Mouse (Mus musculus) limb, embryonic 15.5 days (tissue): ENCODE data around the gene Dclk3. TPM values are rescaled to one million over a fixed set of nuclear protein-coding genes. Genes with fewer than 3 reads are reported as not detected.

ENCODE experiments used
- ATAC-seq: fragments of 200-750 bp; cut with Nextera tagmentation; 2 replicates; pipeline ENCODE4 v1.8.0; 2017; ENCODE audit warnings: low read depth, moderate TSS enrichment; ENCODE audit not compliant: insufficient number of reproducible peaks, low FRiP score, low TSS enrichment
- H3K27ac ChIP-seq: fragments of 300-500 bp; sonication (generic); 2 replicates; pipeline ENCODE4 v1.5.1; 2015; ENCODE audit warnings: moderate library complexity, mild to moderate bottlenecking, inconsistent platforms
- H3K27me3 ChIP-seq: fragments of 300-500 bp; sonication (generic); 2 replicates; pipeline ENCODE4 v1.6.1; 2015; ENCODE audit warnings: inconsistent platforms
- H3K36me3 ChIP-seq: fragments of 300-500 bp; sonication (generic); 2 replicates; pipeline ENCODE4 v1.6.1; 2015; ENCODE audit warnings: inconsistent platforms
- H3K4me1 ChIP-seq: fragments of 300-500 bp; sonication (generic); 2 replicates; pipeline ENCODE4 v1.6.1; 2015; ENCODE audit warnings: inconsistent platforms
- H3K4me2 ChIP-seq: fragments of 300-500 bp; sonication (generic); 2 replicates; pipeline ENCODE4 v1.6.1; 2015; ENCODE audit warnings: mild to moderate bottlenecking, inconsistent platforms
- H3K4me3 ChIP-seq: fragments of 300-500 bp; sonication (generic); 2 replicates; pipeline ENCODE4 v1.5.1; 2015; ENCODE audit warnings: mild to moderate bottlenecking, inconsistent platforms
- H3K9ac ChIP-seq: fragments of 300-500 bp; sonication (generic); 2 replicates; pipeline ENCODE4 v1.6.1; 2015; ENCODE audit warnings: inconsistent platforms
- H3K9me3 ChIP-seq: fragments of 300-500 bp; sonication (generic); 2 replicates; pipeline ENCODE4 v1.6.1; 2016; ENCODE audit warnings: inconsistent platforms
- WGBS: fragments of 180-500 bp; shearing (Covaris S2); methylation state at CpG from one replicate; pipeline ENCODE4 v1.1.7; 2015; 5-methylcytosine and 5-hydroxymethylcytosine counted together
- polyA plus RNA-seq: library from polyadenylated mRNA; unstranded; fragments of >200 nt; fragmentation: Nextera tagmentation; extraction: Ambion mirVana; gene quantifications from 2 replicates; pipeline ENCODE4 v1.2.1, GENCODE M21; 2015

The Dclk3 gene
- 0.43 and 0.44 TPM in 2 replicates for polyA plus RNA-seq

DNA sequence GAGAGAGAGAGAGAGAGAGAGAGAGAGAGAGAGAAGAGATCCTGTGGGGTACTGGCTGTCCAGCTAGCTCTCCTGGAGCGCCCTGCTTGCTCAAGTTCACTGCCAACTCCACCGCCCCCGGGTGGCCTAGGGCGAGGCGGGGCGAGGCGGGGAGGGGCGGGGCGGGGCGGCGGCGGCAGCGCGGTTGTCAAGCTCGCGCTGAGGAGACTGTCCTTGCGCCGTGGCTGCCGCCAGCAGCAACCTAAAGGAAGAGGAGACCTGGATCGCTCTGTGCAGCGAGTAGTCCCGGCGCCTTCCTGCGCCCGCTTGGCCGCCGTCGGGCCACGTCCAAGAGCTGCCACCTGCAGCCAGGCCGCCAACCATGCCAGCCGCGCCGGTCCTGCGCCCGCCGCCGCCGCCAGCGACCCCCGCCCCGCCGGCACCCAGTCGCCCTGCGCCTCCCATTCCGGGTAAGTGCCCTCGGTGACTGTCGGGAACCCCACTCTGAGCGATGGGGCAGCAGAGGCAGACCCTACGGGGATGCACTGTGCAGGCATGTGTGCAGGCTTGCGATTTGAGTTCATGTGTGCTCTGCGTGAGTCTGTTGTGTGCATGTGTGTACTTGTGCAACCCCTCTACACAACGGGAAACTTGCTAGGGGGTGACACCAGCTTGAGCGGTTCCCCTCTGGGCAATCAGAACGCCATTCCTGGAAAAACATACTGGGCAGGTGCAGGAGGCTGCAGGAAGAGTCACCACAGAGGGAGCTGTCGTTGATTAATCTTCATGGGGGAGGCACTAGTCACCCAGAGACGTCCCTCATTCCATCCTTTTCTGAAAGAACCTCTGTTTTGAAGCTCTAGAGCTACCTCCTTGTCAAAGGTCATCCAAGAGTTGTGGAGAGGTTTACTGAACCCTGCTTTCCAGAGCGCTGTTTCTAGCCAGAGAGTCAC, at the start of gene Dclk3:
Dclk3 (plus strand) TSS at position 178 of the 932 bp plus-strand sequence.
- H3K4me1 ChIP-seq = peaks cover 7% of the 10 kb centered on the region
- no peak within 1 kb of the TSS for H3K9ac ChIP-seq
- H3K4me3 ChIP-seq = peak within 1 kb of the TSS; percentile 46
- H3K27ac ChIP-seq = no peak within 1 kb of the TSS
- 4% methylated on average over 42 of the region's 57 CpGs for WGBS
- H3K36me3 ChIP-seq = no peaks in the 10 kb centered on the region
- peaks cover 27% of the 10 kb centered on the region for H3K27me3 ChIP-seq
- ATAC-seq = no peak
- no peaks in the 10 kb centered on the region for H3K9me3 ChIP-seq
- peak within 1 kb of the TSS; percentile 88 for H3K4me2 ChIP-seq

DNA sequence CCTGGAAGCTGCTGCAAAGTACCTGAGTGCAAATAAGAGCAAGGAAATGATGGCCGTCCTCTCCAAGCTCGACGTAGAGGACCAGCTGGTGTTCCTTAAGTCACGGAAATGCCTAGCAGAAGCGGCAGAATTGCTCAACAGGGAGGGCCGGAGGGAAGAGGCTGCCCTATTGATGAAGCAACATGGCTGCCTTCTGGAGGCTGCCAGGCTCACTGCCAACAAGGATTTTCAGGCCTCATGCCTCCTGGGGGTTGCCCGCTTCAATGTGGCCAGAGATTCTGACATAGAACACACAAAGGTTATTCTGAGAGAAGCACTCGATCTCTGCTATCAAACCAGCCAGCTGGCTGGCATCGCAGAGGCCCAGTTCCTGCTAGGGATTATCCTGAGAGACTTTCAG, 48.9 kb upstream of the Dclk3 start:
- Histone ChIP-seq H3K4me2 (no peak overlapping the region), H3K27me3 (no peaks in the 10 kb centered on the region), H3K4me3 (no peak overlapping the region), H3K9me3 (no peaks in the 10 kb centered on the region), H3K9ac (no peak overlapping the region), H3K4me1 (no peaks in the 10 kb centered on the region), H3K27ac (no peak overlapping the region), H3K36me3 (no peaks in the 10 kb centered on the region)
- 76% methylated on average over 9 of the region's 9 CpGs for WGBS
- ATAC-seq = no peak

DNA sequence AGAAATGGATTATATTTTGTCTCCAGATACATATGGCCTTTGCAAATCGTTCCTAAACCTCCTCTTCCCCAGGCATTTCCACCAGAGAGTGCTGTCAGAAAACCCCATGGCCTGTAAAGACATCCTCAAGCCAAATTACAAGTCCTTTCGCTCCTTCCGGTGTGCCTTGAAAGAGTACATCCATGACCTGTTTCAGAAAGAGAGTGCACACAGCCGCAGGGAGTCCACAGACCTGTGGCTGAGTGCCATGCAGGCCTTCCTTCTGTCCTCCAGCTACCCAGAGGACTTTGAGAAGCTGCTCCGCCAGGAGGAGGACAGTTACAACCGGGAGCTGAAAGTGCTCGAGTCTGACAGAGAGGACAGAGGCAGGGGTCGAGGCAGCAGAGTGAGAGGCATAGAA, 47.8 kb upstream of the Dclk3 start:
- H3K9me3 ChIP-seq = no peaks in the 10 kb centered on the region
- H3K4me2 ChIP-seq = no peak overlapping the region
- no peak overlapping the region for H3K27ac ChIP-seq
- no peak for ATAC-seq
- no peak overlapping the region for H3K9ac ChIP-seq
- H3K36me3 ChIP-seq = no peaks in the 10 kb centered on the region
- 76% methylated on average over 8 of the region's 8 CpGs for WGBS
- H3K27me3 ChIP-seq = no peaks in the 10 kb centered on the region
- H3K4me3 ChIP-seq = no peak overlapping the region
- H3K4me1 ChIP-seq = no peaks in the 10 kb centered on the region

DNA sequence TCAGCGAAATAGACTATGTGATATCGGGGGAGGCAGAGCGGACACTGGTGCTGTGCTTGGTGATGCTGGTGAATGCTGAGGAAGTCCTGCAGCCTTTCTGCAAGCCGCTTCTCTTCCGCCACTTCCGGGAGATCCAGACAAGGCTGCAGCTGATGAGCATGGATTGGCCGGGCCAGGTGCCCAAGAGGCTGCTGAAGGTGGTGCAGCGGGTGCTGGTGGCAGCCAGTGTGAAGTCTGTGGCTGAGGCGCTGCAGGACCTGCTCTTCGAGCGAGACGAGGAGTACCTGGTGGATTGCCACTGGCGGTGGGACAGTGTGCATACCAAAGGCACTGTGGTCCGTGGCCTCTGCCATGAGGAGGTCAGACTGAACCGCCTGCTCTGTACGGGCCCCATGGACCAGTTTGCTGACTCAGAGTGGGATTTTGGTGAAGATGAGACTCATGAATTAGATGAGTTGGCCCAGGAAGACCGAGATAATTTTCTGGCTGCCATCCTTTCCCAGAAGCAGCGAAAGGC, 46.9 kb upstream of the Dclk3 start:
- ATAC-seq = no peak
- no peaks in the 10 kb centered on the region for H3K27me3 ChIP-seq
- H3K36me3 ChIP-seq = no peaks in the 10 kb centered on the region
- H3K4me1 ChIP-seq = no peaks in the 10 kb centered on the region
- H3K9me3 ChIP-seq = no peaks in the 10 kb centered on the region
- no peak overlapping the region for H3K4me3 ChIP-seq
- 89% methylated on average over 18 of the region's 18 CpGs for WGBS
- H3K9ac ChIP-seq = no peak overlapping the region
- H3K27ac ChIP-seq = no peak overlapping the region
- no peak overlapping the region for H3K4me2 ChIP-seq

DNA sequence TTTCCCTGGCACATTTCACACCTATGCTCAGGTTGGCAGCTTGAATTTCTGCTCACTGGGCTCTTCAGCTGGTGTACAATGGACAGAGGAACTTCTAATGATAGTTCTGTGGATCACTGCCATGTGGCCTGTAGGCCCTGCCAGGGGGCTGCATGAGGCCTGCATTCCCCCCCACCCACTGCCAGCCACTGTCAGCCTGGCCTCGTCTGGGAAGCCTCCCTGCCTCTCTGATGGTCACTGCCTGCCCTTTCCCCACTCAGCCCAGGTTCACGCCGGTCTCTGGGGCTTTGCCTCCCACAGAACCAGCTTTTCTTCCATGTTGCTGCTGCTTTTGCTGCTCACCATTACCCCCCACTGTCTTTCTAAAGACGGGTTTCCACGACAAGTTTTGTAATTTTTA, 43.6 kb upstream of the Dclk3 start:
- no peaks in the 10 kb centered on the region for H3K9me3 ChIP-seq
- H3K36me3 ChIP-seq = no peaks in the 10 kb centered on the region
- no peaks in the 10 kb centered on the region for H3K27me3 ChIP-seq
- H3K4me2 ChIP-seq = no peak overlapping the region
- ATAC-seq = no peak
- no peak overlapping the region for H3K4me3 ChIP-seq
- H3K27ac ChIP-seq = no peak overlapping the region
- 74% methylated on average over 5 of the region's 5 CpGs for WGBS
- no peak overlapping the region for H3K9ac ChIP-seq
- no peaks in the 10 kb centered on the region for H3K4me1 ChIP-seq

DNA sequence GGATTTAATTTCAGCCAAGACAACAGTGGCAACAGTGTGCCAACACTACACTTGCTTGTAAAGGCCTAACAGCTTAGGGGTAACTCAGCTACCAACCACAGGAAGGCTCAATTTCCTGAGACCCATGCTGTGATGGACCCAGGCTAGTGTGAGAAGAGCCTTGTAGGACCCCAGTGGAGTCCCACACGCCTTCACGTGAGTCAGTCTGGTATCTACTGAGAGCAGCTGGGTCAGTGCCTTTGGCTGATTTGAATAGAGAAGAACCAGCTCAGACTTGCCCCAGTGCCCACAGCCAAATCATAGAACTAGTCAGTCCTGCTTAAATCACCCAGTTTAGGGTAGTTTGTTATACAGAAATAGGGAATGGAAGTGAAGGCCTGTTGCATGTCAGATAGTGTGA, 40.8 kb upstream of the Dclk3 start:
- WGBS = 62% methylated on average over 2 of the region's 2 CpGs
- Histone ChIP-seq H3K4me2 (no peak overlapping the region), H3K27me3 (no peaks in the 10 kb centered on the region), H3K4me1 (no peaks in the 10 kb centered on the region), H3K9ac (no peak overlapping the region), H3K36me3 (no peaks in the 10 kb centered on the region), H3K9me3 (no peaks in the 10 kb centered on the region), H3K27ac (no peak overlapping the region), H3K4me3 (no peak overlapping the region)
- ATAC-seq = no peak

DNA sequence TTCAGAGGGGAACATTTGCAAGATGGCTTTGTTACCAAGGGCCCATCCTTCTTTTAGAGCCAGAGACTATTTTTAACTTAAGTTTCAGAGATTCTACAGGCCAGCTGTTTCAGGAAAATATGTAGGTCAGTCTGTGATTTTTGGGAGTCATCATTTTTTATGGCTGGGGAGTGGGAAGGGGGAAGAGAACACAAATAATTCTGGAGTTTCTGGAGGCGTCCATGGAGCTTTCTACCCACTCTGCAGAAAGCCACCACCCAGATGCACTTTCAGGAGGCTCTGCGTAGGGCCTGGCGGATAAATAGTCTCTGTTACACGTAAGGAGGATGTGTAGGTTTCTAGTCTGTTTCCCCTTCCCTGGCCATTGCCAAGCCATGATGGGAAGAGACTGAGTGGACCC, 38.8 kb upstream of the Dclk3 start:
- no peak overlapping the region for H3K27ac ChIP-seq
- no peak for ATAC-seq
- WGBS = 81% methylated on average over 4 of the region's 4 CpGs
- no peak overlapping the region for H3K9ac ChIP-seq
- H3K4me1 ChIP-seq = no peaks in the 10 kb centered on the region
- no peaks in the 10 kb centered on the region for H3K27me3 ChIP-seq
- H3K9me3 ChIP-seq = no peaks in the 10 kb centered on the region
- no peak overlapping the region for H3K4me2 ChIP-seq
- H3K36me3 ChIP-seq = no peaks in the 10 kb centered on the region
- H3K4me3 ChIP-seq = no peak overlapping the region

DNA sequence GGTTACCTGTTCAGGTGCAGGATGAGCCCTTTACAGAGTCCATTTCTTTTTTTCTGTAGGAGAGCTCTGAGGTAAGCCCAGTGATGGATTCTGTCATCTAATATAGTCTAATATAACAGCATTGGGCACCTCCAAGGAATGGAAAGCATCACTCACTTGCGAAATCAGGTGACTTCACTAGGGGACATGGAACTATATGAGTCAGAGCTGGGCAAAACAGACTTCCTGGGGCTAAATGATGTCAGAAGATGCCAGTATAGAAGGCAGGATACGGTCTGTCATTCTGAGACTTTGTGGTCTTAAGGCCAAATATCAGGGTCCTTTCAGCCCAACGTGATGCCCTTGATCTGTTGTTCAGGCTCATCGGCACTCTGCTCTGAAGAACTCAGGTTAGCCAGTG, 35.7 kb upstream of the Dclk3 start:
- Histone ChIP-seq H3K27ac (no peak overlapping the region), H3K4me3 (no peak overlapping the region), H3K4me1 (peaks cover 4% of the 10 kb centered on the region; the same call in 1 of the 2 replicates), H3K4me2 (no peak overlapping the region), H3K36me3 (no peaks in the 10 kb centered on the region), H3K27me3 (no peaks in the 10 kb centered on the region), H3K9ac (no peak overlapping the region), H3K9me3 (no peaks in the 10 kb centered on the region)
- WGBS = 83% methylated on average over 4 of the region's 4 CpGs
- ATAC-seq = no peak

DNA sequence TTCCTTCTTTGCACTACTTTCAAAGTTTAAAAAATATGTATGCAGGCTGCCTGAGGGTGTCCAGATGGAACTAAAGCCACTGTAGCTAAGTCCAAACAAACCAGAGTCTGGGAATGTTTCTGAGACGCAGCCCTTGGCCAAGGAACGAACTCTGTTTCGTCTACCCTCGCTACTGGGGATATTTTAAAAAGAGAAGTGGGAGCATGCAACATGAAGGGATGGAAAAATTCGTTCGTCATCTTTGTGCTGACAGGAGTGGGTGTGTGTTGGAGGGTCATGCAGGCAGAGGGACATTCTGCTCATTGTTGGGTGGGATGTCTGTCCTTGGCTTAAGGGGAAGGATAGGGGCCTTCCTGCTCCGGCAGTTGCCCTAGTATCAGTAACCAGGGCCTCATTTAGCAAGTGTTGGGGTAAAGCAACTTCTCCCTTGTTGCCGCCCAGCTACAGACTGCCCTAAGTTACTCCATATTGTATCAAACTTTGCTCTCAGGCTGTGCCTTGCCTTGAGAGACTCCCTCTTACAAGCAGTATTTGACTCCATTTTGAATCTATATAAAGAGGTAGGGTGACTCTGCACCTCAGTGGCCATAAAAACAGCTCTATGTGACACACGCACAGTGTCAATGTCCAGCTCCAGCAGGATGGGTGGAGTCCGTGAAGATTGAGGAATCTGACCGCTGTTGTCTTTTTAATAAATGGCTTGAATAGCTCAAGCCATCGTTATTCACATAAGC, 34.4 kb upstream of the Dclk3 start:
- Histone ChIP-seq H3K9me3 (no peaks in the 10 kb centered on the region), H3K4me3 (no peak overlapping the region), H3K27ac (no peak overlapping the region), H3K4me2 (no peak overlapping the region), H3K4me1 (peaks cover 6% of the 10 kb centered on the region; the same call in 1 of the 2 replicates), H3K36me3 (no peaks in the 10 kb centered on the region), H3K27me3 (no peaks in the 10 kb centered on the region), H3K9ac (no peak overlapping the region)
- no peak for ATAC-seq
- WGBS = 85% methylated on average over 12 of the region's 12 CpGs

DNA sequence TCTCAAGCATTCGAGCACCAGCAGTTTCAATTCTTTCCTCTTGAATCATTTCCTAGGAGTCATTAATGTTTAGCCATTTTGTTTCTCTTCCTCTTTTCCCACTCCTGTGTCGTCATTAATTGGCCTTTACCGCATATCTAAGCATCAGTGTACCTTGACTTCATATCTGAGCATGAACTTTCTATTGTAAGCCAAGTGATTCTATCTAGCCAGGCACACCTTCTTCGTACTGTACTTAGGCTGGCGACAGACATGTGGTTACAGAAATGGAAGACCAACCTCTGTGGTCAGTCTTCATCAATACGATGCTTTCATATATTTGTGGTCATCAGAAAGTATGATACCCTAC, 33.8 kb upstream of the Dclk3 start:
- Histone ChIP-seq H3K9me3 (no peaks in the 10 kb centered on the region), H3K4me3 (no peak overlapping the region), H3K27me3 (no peaks in the 10 kb centered on the region), H3K36me3 (no peaks in the 10 kb centered on the region), H3K4me1 (peaks cover 6% of the 10 kb centered on the region; the same call in 1 of the 2 replicates), H3K9ac (no peak overlapping the region), H3K4me2 (no peak overlapping the region), H3K27ac (no peak overlapping the region)
- ATAC-seq = no peak
- 84% methylated on average over 6 of the region's 6 CpGs for WGBS

DNA sequence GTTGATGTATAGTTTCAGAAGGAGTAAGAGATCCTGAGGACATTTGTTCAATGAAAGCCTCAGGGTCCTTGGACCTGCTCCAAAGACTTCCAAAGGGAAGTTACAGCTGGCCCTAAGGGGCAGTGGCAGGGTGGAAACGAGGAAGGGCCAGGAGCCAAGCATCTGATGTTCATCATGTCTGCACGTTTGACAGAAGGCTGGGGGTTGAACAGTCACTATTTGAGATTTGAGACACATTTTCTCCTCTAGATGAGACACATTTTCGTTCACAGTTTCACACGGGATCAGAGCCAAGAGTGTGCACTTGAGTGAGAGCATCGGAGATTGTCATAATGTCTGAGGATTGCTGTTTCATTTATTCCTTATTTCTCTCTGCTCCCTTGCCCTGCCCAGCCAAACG, 30.9 kb upstream of the Dclk3 start:
- Histone ChIP-seq H3K27me3 (no peaks in the 10 kb centered on the region), H3K36me3 (no peaks in the 10 kb centered on the region), H3K9me3 (no peaks in the 10 kb centered on the region), H3K4me1 (peaks cover 6% of the 10 kb centered on the region; the same call in 1 of the 2 replicates), H3K9ac (no peak overlapping the region), H3K4me3 (no peak overlapping the region), H3K27ac (no peak overlapping the region), H3K4me2 (no peak overlapping the region)
- no peak for ATAC-seq
- 47% methylated on average over 6 of the region's 6 CpGs for WGBS

DNA sequence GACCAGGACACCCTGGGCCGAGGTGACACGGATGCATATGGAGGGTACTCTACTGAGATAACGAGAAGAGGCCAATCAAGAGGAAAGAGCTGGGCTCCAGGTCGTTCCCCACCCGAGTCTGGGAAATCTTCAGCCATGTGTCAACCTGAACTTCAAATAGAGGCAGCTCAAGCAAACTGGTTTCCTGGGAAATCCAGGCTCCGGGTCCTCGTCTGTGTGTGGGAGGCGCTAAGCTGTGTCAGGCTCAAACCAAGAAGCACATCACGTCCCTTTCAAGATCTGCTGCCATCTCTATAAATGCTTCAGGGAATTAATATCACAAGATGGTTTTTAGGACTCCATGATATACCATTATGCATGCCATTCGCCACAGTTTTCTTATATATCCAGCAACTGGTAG, 30.5 kb upstream of the Dclk3 start:
- H3K27me3 ChIP-seq = no peaks in the 10 kb centered on the region
- 67% methylated on average over 10 of the region's 10 CpGs for WGBS

More for the DNA sequence above, 30.5 kb upstream of the Dclk3 start:
- Histone ChIP-seq H3K4me1 (peaks cover 6% of the 10 kb centered on the region; the same call in 1 of the 2 replicates), H3K4me2 (no peak overlapping the region), H3K9ac (no peak overlapping the region), H3K4me3 (no peak overlapping the region), H3K27ac (no peak overlapping the region), H3K36me3 (no peaks in the 10 kb centered on the region), H3K9me3 (no peaks in the 10 kb centered on the region)
- no peak for ATAC-seq
